Mouse (Mus musculus) G1E (cell line): ENCODE measurements around the gene Rsl24d1.

Experiments
- CTCF ChIP-seq: IDR thresholded peaks from 2 replicates; pipeline ENCODE4 v1.5.1; 2012; ENCODE audit warnings: low read depth, low read length, inconsistent platforms, mixed read lengths
- TAL1 ChIP-seq: conservative IDR thresholded peaks from 2 replicates; pipeline ENCODE4 v1.6.1; 2012; ENCODE audit warnings: low read depth, low read length, inconsistent platforms, mixed read lengths

DNA sequence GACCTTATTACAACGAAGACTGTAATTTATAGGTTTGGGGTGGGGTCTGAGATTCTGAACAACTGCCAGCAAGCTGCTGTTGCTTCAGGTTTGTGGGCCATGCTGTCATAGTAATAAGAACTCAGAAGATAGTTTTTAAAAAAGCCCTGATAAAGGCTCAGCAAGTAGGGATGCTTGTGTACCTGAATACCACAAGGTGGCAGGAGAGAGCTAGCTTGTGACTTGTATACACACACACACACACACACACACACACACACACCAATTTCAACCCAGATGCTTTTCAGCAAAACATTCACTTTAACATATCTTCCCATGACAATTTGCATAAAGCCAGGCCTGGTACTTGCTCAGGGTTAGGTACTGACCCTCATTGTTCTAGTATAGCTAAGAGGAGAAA lies 46.0 kb downstream of the Rsl24d1 start:
- TF ChIP-seq TAL1 (no peak), CTCF (no peak; the same call in 1 of the 2 replicates)
